Mouse (Mus musculus) adrenal gland (tissue): ENCODE measurements around the gene Jund.

ENCODE experiments used
- intact Hi-C: fragments of 180-260 bp; cut with DNase I; formaldehyde crosslinking; loops from one replicate; pipeline ENCODE4 v1.15.1; 2025
- long read RNA-seq, 2 experiments: library from polyadenylated mRNA; unstranded; transcript quantifications; one replicate each; pipeline ENCODE4 v2.0.0; 2020; ENCODE audit warnings: borderline replicate concordance in 1 of 2; ENCODE audit not compliant: insufficient replicate concordance in 1 of 2

Gene Jund
- long read RNA-seq, experiment 1, transcript Jund-201 (1 exons, 1,668 nt): major isoform, 43 of 43 reads
- long read RNA-seq, experiment 1, partial matches to known transcripts: 0 of 43 reads
- long read RNA-seq, experiment 1, other reads (novel, unspliced or antisense): 0 of 43 reads
- long read RNA-seq, experiment 2, transcript Jund-201 (1 exons, 1,668 nt): major isoform, 84 of 84 reads
- long read RNA-seq, experiment 2, partial matches to known transcripts: 0 of 84 reads
- long read RNA-seq, experiment 2, other reads (novel, unspliced or antisense): 0 of 84 reads

DNA sequence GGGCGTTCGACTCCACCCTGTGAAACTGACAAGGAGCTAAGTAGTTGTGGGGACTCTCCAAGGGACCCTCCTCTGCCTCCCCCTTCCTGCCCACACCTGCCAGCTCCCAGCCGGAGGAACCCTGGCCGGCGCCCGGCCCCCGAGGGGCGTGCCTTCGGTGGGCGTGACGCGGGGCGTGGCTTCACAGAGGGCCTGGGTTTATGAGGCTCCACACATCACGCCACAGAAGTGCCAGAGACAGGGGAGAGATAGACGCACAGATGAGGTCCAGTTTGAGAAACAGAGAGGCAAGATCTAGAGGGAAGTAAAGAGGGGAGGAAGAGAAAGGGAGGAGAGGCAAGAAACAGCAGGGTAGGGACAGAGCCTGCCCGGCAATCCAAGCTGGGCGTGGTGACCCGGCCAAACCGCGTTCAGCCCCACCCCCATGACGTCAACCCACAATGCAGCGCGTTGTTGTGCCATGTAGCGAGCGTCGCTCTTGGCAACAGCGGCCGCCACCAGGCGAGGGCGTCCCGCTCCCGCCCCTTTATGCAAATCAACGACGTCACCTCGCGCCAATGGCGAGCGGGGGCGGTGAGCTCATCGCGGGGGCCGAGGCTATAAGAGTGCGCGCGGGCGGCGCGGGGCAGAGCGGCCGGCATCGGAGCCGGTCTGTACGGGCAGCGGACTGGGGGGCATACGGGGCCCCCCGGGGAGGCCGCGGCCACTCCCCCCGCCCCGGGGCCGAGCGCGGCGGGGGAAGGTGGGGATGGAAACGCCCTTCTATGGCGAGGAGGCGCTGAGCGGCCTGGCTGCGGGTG is at the start of gene Jund:
Gene Jund (plus strand): TSS at position 640 of the 800 bp plus-strand sequence.
- intact Hi-C loops: no loop called here

- intact Hi-C loops: no loop called here
These were observed 49.4 kb upstream of the Jund start for GRCm38 (mm10) chr8:70649324-70649723.

DNA sequence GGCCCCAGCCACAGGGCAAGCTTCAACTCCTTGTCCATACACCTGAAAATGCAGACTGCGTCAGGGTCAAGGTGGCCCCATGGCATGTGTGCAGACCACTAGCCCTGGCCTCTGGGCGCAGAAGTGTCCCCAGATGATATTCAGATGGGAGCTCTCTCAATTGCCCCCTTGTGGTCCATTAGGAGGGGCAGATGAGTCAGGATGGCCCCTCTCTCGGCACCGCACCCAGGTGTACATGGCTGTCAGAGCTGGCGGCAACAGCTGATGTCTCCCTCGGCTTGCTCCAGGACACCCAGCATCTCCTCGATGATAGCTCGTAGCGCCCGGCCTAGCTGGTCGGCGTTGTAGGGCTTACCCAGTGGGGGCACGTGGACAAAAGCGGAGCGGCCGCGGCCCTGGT is 48.4 kb upstream of the Jund start:
- intact Hi-C loops: loop anchor here (5.0 to 10.0 kb wide), 2 partner anchors 33 to 54 kb away; partner anchors contain the start of genes Iqcn and Lrrc25

- intact Hi-C loops: loop anchor here (2.0 to 10.0 kb wide), 3 partner anchors 22 to 52 kb away; partner anchors contain the start of genes Iqcn and Lrrc25
These were observed 45.5 kb upstream of the Jund start for GRCm38 (mm10) chr8:70653226-70653625.

- intact Hi-C loops: loop anchor here (5.0 to 10.0 kb wide), 2 partner anchors 37 to 51 kb away; partner anchors contain the start of genes Iqcn and Lrrc25
These were observed 44.6 kb upstream of the Jund start for GRCm38 (mm10) chr8:70654121-70654520.

DNA sequence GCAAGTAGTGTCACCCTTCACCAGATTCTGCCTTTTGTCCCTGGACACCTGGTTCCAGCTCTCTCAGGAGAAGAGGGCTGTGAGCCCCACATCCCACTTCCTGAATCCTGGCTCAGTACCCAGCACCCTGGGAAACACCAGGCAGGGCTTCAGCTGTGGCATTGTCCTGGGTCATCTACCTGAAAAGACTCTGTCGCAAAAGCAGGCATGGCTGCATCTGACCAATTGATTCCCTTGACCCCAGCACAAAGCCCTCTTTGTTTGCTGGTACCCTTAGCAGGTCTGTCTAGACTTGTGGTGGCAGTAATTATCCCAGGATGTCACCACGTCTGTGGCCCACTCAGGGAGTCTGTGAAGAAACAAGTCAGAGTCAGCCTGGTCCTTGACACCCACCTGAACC is 43.3 kb upstream of the Jund start:
- intact Hi-C loops: loop anchor here (10.0 kb wide), 1 partner anchor 49 kb away; the partner anchor contains the start of gene Iqcn

GRCm38 (mm10) chr8:70656193-70656790 is 42.5 kb upstream of the Jund start:
- intact Hi-C loops: loop anchor here (10.0 kb wide), 1 partner anchor 49 kb away; the partner anchor contains the start of gene Iqcn

GRCm38 (mm10) chr8:70657214-70657613 is 41.5 kb upstream of the Jund start:
- intact Hi-C loops: loop anchor here (10.0 kb wide), 1 partner anchor 48 kb away; the partner anchor contains the start of gene Iqcn

DNA sequence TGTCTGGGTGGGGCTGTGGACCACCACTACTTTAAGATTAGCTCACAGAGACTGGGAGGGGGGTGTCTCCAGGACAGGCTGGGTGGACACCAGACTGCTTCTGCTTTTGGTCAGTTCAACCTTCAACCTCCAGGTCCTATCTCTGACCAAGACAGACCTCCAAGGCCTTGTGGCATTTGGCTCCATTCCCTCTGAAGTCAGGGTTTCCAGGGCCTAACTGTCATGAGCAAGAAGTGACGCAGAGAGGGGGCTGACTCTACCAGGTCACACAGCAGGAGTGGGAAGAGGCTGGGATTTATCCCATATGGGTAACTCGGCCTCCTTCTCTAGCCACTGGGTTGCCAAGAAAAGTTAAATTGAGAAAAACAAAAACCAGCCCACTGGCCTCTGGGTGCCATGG is 41.0 kb upstream of the Jund start:
- intact Hi-C loops: loop anchor here (10.0 kb wide), 1 partner anchor 47 kb away; the partner anchor contains the start of gene Iqcn

- intact Hi-C loops: loop anchor here (10.0 kb wide), 1 partner anchor 46 kb away; the partner anchor contains the start of gene Iqcn
These were observed 39.7 kb upstream of the Jund start for GRCm38 (mm10) chr8:70658897-70659603.

- intact Hi-C loops: loop anchor here (10.0 kb wide), 1 partner anchor 45 kb away; the partner anchor contains the start of gene Iqcn
These were observed 39.0 kb upstream of the Jund start for GRCm38 (mm10) chr8:70659604-70660272.

DNA sequence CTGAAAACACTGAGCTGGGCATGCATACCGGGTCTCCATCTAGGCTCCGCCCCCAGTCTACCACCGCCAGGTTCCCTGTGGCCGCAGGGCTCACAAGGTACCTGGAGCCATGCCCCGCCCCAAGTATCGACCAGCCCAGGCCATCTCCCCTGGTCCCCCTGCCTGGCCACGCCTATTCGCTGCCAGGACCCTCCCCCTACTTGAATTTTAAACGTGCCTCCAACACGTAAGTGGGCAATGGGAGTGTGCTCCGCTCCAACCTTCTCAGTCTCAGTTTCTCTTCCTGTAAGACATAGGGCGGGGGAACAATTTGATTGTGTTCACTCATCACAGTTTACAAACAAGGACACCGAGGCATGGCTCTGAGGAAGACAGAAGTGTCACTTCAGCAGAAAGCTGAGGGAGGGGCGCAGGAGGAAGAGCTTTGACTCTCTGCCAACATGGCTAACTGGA is 38.5 kb upstream of the Jund start, which contains the start of gene Pgpep1:
Gene Pgpep1 (minus strand): TSS at position 116 of the 453 bp plus-strand sequence.
- intact Hi-C loops: no loop called here

DNA sequence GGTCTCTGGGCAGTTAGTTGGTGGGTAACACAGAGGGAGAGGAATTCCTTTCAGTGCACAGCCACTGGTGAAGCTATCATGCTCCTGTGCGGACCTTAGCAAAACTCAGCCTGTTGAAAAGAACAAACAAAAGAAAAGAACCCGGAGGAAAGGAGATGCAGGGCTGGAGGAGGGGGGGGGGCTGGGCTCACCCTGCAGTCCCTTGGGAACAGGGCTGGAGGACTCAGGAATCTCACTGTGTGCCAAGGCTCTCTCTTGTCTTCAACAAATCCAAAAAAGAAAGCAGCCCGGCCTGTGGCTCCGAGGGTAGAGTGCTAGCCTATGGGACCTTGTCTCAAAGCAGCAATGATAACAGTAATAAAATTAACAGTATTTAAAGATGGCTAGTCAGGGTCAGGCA is 35.1 kb upstream of the Jund start:
- intact Hi-C loops: no loop called here

DNA sequence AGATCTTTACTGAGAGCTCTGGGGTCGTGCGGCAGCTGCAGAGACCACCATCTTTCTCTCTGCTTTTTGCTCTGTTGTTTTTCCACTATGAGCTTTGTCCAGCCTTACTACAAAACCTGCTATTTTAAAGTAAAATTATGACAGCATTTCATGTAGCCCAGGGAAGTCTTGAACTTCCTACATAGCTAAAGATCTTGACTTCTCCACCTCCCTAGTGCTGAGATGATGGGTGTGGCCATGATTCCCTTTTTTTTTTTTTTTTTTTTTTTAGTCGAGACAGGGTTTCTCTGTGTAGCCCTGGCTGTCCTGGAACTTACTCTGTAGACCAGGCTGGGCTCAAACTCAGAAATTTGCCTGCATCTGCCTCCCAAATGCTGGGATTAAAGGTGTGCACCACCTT is 34.1 kb upstream of the Jund start:
- intact Hi-C loops: no loop called here

GRCm38 (mm10) chr8:70665599-70665998 is 33.1 kb upstream of the Jund start:
- intact Hi-C loops: no loop called here

- intact Hi-C loops: no loop called here
These were observed 31.7 kb upstream of the Jund start for GRCm38 (mm10) chr8:70667071-70667470.

- intact Hi-C loops: loop anchor here (1.0 kb wide), 1 partner anchor 30 kb away; no protein-coding TSS in a partner anchor
These were observed 27.0 kb upstream of the Jund start for GRCm38 (mm10) chr8:70671615-70672324.

DNA sequence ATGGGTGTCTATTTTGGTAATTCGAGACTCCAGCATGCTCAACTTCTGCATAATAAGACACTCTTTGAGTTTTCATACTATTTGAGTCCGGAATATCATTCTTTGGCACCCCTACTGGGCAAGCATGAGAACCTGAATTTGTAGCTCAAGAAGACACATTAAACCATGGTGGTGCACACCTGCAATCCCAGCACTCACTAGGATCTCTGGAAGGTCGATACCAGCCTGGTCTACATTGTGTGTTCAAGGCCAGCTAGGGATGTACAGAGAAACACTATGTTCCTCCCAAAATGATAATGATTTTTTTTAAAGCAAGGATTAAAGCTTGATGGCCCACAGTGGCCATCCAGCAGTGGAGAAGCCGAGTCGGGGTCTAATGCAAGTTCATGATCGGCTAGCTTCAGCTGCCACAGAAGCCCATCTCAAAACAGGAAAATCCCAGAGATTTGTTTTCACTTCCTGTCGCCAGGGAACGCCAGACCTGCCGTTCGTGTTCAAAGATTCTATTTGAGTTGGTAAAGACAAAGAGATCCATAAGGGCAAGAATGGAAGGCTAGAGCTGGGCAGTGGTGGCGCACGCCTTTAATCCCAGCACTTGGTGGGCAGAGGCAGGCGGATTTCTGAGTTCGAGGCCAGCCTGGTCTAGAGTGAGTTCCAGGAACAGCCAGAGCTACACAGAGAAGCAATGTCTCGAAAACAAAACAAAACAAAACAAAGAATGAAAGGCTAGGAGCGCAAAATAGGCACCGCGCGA is 26.2 kb upstream of the Jund start:
- intact Hi-C loops: loop anchor here (1.0 kb wide), 1 partner anchor 29 kb away; no protein-coding TSS in a partner anchor
